Mouse (Mus musculus) forebrain, embryonic 10.5 days (tissue): ENCODE measurements around the gene Slc5a4b. TPM values are rescaled to one million over a fixed set of nuclear protein-coding genes. Genes with fewer than 3 reads are reported as not detected.
A peak's percentile ranks its signal among the peaks of the same experiment; 100 is the strongest.
"Not testable (repeated sequence)": the region's sequence is repeated elsewhere in the genome, so short reads cannot be mapped to it uniquely, and the experiment has no call there.

Experiments
- DNase-seq: peaks from one replicate; pipeline ENCODE4 v3.0.0-alpha.2; 2017; ENCODE audit warnings: low spot score; ENCODE audit errors: extremely low spot score
- H3K27ac ChIP-seq: fragments of 300-500 bp; sonication (generic); 2 replicates; pipeline ENCODE4 v1.5.1; 2016; ENCODE audit warnings: mild to moderate bottlenecking
- H3K27me3 ChIP-seq: fragments of 300-500 bp; sonication (generic); 2 replicates; pipeline ENCODE4 v1.6.1; 2016; ENCODE audit warnings: mild to moderate bottlenecking; ENCODE audit not compliant: poor library complexity, severe bottlenecking
- H3K36me3 ChIP-seq: fragments of 300-500 bp; sonication (generic); replicated peaks from 2 replicates; pipeline ENCODE4 v1.6.1; 2016; ENCODE audit warnings: mild to moderate bottlenecking, moderate library complexity
- H3K4me1 ChIP-seq: fragments of 300-500 bp; sonication (generic); 2 replicates; pipeline ENCODE4 v1.6.1; 2016
- H3K4me3 ChIP-seq: fragments of 300-500 bp; sonication (generic); 2 replicates; pipeline ENCODE4 v1.5.1; 2016; ENCODE audit warnings: mild to moderate bottlenecking, moderate library complexity
- H3K9me3 ChIP-seq: fragments of 300-500 bp; sonication (generic); 2 replicates; pipeline ENCODE4 v1.6.1; 2016; ENCODE audit warnings: mild to moderate bottlenecking, moderate library complexity
- WGBS: fragments of 180-500 bp; shearing (Covaris S2); methylation state at CpG from one replicate; pipeline ENCODE4 v1.1.7; 2016; 5-methylcytosine and 5-hydroxymethylcytosine counted together
- polyA plus RNA-seq: library from polyadenylated mRNA; unstranded; fragments of >200 nt; fragmentation: Nextera tagmentation; extraction: Ambion mirVana; gene quantifications from 2 replicates; pipeline ENCODE4 v1.2.1, GENCODE M21; 2016

The Slc5a4b gene
- polyA plus RNA-seq, 1 experiment from 2014 or later: not detected

DNA sequence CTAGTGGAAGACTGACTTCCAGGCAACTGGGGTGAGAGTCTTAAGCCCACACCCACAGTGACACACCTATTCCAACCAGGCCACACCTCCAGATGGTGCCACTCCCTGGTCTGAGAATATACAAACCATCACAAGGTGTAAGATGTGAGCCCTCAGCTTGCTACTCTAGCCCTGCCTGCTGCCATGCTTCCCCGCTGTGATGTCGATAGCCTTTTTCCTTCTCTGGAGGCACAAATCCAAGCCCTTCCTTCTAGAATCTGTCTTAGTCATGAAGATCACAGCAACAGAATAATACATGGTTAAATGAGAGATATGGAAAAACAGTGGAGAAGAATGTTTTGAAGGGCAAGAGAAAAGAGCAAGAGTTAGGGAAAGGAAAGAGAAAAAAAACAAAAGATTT lies 33.8 kb downstream of the Slc5a4b start:
- not testable (repeated sequence) for H3K4me3 ChIP-seq, H3K9me3 ChIP-seq, H3K27ac ChIP-seq, H3K4me1 ChIP-seq, H3K27me3 ChIP-seq, H3K36me3 ChIP-seq, DNase-seq
- 98% methylated on average over 2 of the region's 2 CpGs for WGBS

DNA sequence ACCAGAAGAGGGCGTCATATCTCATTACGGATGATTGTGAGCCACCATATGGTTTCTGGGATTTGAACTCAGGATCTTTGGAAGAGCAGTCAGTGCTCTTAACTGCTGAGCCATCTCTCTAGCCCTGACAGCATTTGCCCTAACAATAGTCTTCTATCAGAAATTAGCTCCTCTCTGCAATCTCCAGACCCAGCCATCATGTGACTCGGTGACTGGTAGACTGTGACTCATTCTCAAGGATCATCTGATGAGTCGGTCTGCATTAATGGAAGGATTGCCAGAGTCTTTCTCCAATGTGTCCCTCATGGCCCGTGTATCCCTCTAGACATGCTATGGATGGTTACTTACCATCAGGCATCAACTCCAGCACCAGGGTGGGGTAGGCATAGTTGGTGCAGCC lies 38.7 kb downstream of the Slc5a4b start:
- not testable (repeated sequence) for DNase-seq
- WGBS: 89% methylated on average over 5 of the region's 5 CpGs

DNA sequence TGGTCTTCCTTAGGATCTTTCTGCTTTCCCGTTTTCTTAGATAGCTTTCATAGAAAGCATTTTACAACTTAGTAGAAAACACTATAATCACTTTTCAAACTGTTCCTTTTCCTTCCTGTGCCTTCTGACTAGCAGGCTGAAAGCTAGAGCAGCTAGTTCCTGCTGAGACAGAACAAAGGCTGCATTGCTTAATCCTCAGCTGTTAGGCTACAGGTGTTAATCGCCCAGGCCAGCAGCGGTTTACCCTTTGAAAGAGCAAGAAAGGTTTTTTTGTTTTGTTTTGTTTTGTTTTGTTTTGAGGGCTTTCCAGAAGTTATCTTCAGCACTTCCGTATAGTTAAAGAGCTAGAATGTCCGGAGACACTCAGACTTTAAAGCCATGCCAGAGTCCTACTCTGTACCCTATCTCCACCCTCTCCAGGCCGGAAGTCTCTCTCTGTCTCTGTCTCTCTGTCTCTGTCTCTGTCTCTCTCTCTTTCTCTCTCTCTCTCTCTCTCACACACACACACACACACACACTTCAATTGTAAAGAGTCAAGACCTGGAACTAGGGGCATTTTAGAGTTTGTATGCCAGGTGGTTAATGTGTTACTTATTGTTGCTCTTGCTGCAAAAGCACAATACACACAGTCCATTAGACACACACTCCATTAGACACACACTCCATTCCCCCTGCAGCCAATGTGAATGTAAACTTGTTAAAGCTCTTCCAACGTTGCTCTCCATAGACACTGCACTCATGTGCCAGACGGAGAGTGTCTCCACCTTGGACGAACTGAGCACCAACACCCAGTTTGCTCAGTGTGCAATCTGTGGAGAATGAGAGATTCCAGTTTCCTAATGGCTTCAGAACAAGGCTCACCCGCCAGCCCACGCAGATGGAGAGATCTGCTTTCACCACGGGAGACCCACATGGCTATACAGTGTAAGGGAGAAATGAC lies 42.8 kb downstream of the Slc5a4b start:
- Histone ChIP-seq H3K27ac (no peak overlapping the region), H3K4me3 (no peak overlapping the region), H3K4me1 (peaks cover 17% of the 10 kb centered on the region), H3K9me3 (no peaks in the 10 kb centered on the region), H3K27me3 (no peaks in the 10 kb centered on the region), H3K36me3 (no peaks in the 10 kb centered on the region)
- peak; percentile 29 for DNase-seq
- 29% methylated on average over 12 of the region's 12 CpGs for WGBS

More for the DNA sequence above, 38.7 kb downstream of the Slc5a4b start:
- H3K9me3 ChIP-seq, H3K27ac ChIP-seq, H3K36me3 ChIP-seq, H3K27me3 ChIP-seq, H3K4me3 ChIP-seq: not testable (repeated sequence)
- H3K4me1 ChIP-seq: peaks cover 13% of the 10 kb centered on the region

DNA sequence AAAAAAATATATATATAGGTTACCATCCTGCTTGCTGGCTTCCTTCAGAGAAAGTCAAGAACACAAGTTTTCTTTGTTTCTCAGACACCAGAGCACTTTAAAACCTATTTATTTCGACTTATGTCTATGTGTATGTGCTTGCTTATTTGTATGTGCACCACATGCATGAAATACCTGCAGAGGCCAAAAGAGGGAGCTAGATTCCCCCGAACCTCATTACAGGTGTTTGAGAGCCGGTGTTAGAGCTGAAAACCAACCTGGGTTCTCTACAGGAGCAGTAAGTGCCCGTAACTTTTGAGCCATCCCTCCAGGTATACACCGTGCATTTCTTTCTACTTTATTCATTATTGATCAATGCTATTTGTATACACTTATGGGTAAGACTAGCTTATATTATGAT lies 48.3 kb downstream of the Slc5a4b start:
- DNase-seq: no peak
- WGBS: 92% methylated on average over 5 of the region's 5 CpGs
- H3K36me3 ChIP-seq: no peaks in the 10 kb centered on the region
- H3K27ac ChIP-seq: no peak overlapping the region
- no peak overlapping the region for H3K4me3 ChIP-seq
- no peaks in the 10 kb centered on the region for H3K27me3 ChIP-seq
- H3K4me1 ChIP-seq: peaks cover 7% of the 10 kb centered on the region
- H3K9me3 ChIP-seq: no peaks in the 10 kb centered on the region

DNA sequence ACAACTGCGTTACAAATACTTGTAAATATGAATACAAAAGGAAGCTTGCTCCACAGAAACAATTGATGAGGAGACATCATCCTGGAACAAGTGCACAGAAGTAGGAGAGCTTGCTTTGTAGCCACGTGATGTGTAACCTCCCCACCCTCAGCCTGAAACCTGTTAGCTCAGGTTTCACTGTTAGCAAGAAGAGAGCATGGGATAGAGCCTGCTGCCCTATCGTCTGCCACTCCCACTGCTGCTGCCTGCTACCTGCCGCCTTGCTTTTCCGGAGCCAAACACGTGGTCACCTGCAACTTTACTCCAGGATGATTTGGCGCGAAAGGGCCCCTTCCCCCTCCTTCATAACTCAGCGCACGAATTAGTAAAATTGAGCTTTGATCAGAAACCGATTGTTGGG lies 58.9 kb downstream of the Slc5a4b start:
- no peak overlapping the region for H3K4me3 ChIP-seq
- H3K36me3 ChIP-seq: no peaks in the 10 kb centered on the region
- H3K9me3 ChIP-seq: peaks cover 4% of the 10 kb centered on the region; the same call in 1 of the 2 replicates
- 85% methylated on average over 11 of the region's 11 CpGs for WGBS
- H3K27me3 ChIP-seq: no peaks in the 10 kb centered on the region
- H3K4me1 ChIP-seq: peaks cover 17% of the 10 kb centered on the region
- no peak overlapping the region for H3K27ac ChIP-seq
- DNase-seq: no peak

DNA sequence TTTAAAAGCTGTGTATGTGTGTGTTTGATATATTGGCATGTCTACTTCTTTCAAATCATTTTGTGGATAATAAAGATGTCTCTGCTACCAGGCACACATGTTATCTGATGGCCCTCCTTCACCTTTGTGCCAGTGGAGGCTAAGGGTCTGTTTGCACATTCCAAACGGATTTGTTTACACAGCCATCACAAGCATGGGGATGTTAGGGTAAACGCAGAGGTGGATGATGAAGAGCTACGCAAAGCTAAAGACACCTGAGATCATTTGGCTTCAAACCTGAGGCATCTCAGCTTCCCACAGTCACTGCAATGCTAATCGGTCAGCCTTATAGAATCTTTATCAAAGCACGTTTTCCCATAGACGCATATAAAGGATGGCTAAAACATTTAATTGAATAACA lies 61.8 kb downstream of the Slc5a4b start:
- no peak overlapping the region for H3K4me3 ChIP-seq
- DNase-seq: no peak
- H3K4me1 ChIP-seq: peaks cover 30% of the 10 kb centered on the region
- H3K27ac ChIP-seq: no peak overlapping the region
- H3K27me3 ChIP-seq: no peaks in the 10 kb centered on the region
- 61% methylated on average over 6 of the region's 6 CpGs for WGBS
- H3K36me3 ChIP-seq: peaks cover 6% of the 10 kb centered on the region
- H3K9me3 ChIP-seq: peaks cover 4% of the 10 kb centered on the region; the same call in 1 of the 2 replicates

DNA sequence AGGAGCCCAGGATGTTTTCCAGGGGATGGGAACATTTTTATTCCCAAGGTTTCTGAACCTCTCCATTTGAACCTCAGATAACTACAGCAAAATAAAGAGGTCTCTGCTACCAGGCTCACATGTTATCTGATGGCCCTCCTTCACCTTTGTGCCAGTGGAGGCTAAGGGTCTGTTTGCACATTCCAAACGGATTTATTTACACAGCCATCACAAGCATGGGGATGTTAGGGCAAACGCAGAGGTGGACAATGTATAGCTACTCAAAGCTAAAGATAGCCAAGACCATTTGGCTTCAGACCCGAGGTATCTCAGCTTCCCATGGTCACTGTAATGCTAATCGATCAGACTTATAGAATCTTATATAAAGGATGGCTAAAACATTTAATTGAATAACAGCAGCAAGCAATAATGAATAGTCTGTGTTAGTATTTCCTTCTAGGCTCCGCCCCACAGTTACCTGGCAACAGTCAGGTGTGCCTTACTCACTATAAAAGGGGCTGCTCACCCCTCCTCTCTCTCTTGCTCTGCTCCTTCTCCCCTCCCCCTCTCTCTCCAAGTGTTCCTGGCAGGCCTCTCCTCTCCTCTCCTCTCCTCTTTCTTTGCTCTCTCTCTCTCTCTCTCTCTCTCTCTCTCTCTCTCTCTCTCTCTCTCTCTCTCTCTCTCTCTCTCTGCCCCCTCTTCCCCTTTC lies 63.4 kb downstream of the Slc5a4b start:
- Histone ChIP-seq H3K27ac (no peak overlapping the region), H3K36me3 (peaks cover 22% of the 10 kb centered on the region), H3K4me1 (peaks cover 30% of the 10 kb centered on the region), H3K9me3 (peaks cover 4% of the 10 kb centered on the region; the same call in 1 of the 2 replicates), H3K4me3 (no peak overlapping the region), H3K27me3 (no peaks in the 10 kb centered on the region)
- DNase-seq: no peak
- WGBS: 61% methylated on average over 5 of the region's 5 CpGs

DNA sequence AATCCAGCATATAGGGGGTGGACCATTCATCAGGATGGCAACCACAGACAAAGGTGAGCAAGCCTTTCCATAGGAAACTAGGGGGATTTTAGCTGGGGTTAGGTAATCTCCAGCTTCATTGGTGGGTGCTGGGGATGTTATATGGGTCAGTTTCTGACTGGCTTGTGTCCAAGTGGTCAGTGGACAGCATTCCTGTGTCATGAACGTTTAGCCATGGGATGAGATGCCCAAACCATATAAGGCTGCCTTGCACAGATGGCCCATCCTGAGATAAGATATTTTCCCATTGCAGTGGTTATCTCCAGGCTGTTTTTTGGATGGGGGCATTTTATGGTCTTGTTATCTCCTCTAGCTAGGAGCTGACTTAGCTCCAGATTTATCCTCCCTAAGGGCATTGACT lies 64.0 kb downstream of the Slc5a4b start:
- Histone ChIP-seq H3K9me3 (peaks cover under 1% of the 10 kb centered on the region; the same call in 1 of the 2 replicates), H3K36me3 (peaks cover 26% of the 10 kb centered on the region), H3K27me3 (no peaks in the 10 kb centered on the region), H3K4me3 (no peak overlapping the region), H3K27ac (no peak overlapping the region), H3K4me1 (peaks cover 30% of the 10 kb centered on the region)
- DNase-seq: no peak
- 76% methylated on average over 1 of the region's 1 CpGs for WGBS

DNA sequence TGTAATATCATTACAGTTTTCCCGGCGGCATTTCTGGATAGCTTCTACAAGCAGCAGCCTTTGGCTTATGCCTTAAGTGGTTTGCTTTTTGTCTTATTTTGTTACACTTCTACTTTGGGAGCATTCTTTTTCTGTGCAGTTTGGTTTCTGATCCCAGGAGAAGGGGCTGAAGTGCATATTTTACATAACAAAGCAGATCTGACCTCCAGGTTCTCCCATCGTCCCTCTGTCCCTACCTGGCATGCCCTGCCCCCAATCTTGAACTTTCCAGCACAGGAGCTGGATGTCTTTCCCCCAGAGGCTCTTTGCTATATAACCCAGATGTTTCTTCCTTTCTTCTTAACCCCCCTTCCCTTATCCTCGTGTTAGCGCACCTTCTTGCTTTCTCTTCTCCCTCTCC lies 65.4 kb downstream of the Slc5a4b start:
- Histone ChIP-seq H3K27ac (no peak overlapping the region), H3K36me3 (peaks cover 40% of the 10 kb centered on the region), H3K9me3 (no peaks in the 10 kb centered on the region), H3K27me3 (no peaks in the 10 kb centered on the region), H3K4me1 (peaks cover 30% of the 10 kb centered on the region), H3K4me3 (no peak overlapping the region)
- 51% methylated on average over 5 of the region's 5 CpGs for WGBS
- no peak for DNase-seq

DNA sequence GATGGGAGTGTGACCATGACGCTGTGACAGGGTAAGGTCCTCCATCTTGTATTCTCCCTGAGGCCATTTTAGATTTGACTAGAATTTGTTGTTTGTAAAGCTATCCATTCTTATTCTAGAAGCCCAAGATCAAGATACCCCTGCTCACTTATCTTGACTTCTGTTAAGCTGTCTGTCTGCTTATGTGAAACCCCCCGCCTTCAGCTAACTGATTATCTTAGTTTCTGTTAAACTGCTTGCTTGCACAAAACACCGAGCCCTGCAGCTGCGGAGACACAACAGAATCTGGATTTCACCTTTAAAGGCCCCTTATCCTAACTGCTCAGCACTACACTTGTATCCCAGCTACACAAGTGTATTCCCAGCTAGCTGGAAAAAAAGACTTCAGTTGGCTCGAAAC lies 73.8 kb downstream of the Slc5a4b start:
- 95% methylated on average over 5 of the region's 5 CpGs for WGBS
- Histone ChIP-seq H3K9me3 (peaks cover 5% of the 10 kb centered on the region), H3K27me3 (no peaks in the 10 kb centered on the region), H3K4me3 (no peak overlapping the region), H3K27ac (no peak overlapping the region), H3K4me1 (peaks cover 11% of the 10 kb centered on the region), H3K36me3 (peaks cover 80% of the 10 kb centered on the region)
- DNase-seq: no peak

DNA sequence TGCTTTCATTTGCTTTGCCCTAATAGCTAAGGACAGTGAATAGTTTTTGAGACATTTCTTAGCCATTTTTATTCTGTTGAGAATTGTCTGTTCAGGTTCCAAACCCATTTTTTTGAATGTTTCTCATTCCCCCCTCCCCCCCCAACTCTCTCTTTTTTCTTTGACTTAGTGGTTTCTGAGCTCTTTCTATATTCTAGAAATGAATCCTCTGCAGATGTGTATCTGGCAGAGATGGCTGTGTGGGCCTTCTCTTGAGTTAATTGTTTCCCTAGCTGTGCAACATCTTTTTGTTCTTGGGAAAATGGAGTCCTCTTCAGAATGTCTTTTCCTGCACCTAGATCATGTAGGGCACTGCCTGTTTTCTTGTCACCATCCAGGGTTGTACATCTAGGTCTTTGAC lies 75.5 kb downstream of the Slc5a4b start:
- H3K4me1 ChIP-seq: peaks cover 13% of the 10 kb centered on the region
- peaks cover 65% of the 10 kb centered on the region for H3K36me3 ChIP-seq

DNA sequence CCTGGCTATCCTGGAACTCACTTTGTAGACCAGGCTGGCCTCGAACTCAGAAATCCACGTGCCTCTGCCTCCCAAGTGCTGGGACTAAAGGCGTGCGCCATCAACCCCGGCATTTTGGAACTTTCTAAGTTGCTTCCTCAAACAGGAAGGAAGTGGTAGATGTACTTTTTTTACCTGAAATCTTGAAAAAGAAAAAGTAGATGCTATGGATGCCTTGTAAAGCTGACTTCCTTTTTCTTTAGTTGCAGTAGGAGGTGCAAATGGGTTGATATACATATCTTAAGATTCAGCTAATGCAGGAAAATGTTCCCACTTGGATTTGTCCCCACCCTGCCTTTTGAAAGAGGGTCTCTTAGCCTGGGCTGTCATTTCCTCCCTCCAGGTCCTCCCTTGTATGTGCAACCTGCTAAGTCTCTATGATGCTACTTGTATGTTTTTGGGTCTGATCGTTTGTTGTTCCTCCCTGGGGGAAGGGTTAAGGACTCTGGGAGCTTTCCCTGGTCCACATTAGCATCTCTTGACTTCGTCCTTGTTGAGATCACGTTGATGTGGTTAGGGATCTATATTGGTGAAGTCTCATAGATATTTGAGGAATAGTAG lies 76.7 kb downstream of the Slc5a4b start:
- Histone ChIP-seq H3K27ac (no peak overlapping the region), H3K36me3 (peaks cover 54% of the 10 kb centered on the region), H3K27me3 (no peaks in the 10 kb centered on the region), H3K9me3 (peaks cover 5% of the 10 kb centered on the region), H3K4me3 (peak overlapping the region; percentile 93; the same call in 1 of the 2 replicates), H3K4me1 (peaks cover 13% of the 10 kb centered on the region)
- DNase-seq: no peak
- WGBS: 96% methylated on average over 8 of the region's 8 CpGs

More for the DNA sequence above, 75.5 kb downstream of the Slc5a4b start:
- no peak for DNase-seq
- Histone ChIP-seq H3K9me3 (peaks cover 5% of the 10 kb centered on the region), H3K4me3 (no peak overlapping the region), H3K27ac (no peak overlapping the region), H3K27me3 (no peaks in the 10 kb centered on the region)

DNA sequence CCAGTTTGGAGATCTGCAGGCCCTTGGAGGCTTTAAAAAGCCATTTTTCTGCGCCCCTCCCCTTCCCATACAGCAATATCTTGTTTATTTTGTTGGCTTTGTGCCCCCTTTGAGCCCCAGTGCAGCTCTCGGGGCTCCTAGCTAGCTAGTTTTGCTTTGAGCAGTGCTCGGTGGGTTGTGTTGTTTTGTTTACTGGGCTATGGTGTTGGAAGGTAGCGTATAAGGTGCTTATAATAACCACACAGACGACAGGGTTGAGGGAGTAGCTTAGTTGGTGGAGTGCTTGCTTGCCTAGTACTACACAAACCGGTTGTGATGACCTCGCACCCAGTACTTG lies 77.7 kb downstream of the Slc5a4b start:
- H3K9me3 ChIP-seq: peaks cover 5% of the 10 kb centered on the region
- H3K36me3 ChIP-seq: peaks cover 44% of the 10 kb centered on the region
- WGBS: 26% methylated on average over 7 of the region's 7 CpGs
- peak overlapping the region; percentile 99 for H3K27ac ChIP-seq
- no peaks in the 10 kb centered on the region for H3K27me3 ChIP-seq
- peaks cover 17% of the 10 kb centered on the region for H3K4me1 ChIP-seq
- H3K4me3 ChIP-seq: peak overlapping the region; percentile 93
- no peak for DNase-seq
